Mouse (Mus musculus): Measurements from ENCODE around the gene Sbk2. TPM values are rescaled to one million over a fixed set of nuclear protein-coding genes. Genes with fewer than 3 reads are reported as not detected.
"Not testable (repeated sequence)": the region's sequence is repeated elsewhere in the genome, so short reads cannot be mapped to it uniquely, and the experiment has no call there.

The Sbk2 gene
- 0.89 and 1.9 TPM in 2 replicates for polyA plus RNA-seq (2012; rRNA removed)

GRCm38 (mm10) chr7:4964272-4964671 is at the start of gene Sbk2:
Gene Sbk2 (minus strand): TSS chr7:4964406.
- no peak for DNase-seq (ENCODE audit: low read depth)

GRCm38 (mm10) chr7:5012681-5013513 is 48.7 kb upstream of the Sbk2 start:
- no peak for DNase-seq (ENCODE audit: low read depth)

GRCm38 (mm10) chr7:5008229-5008628 is 44.0 kb upstream of the Sbk2 start:
- DNase-seq (ENCODE audit: low read depth), result no peak

GRCm38 (mm10) chr7:5002876-5003275 is 38.7 kb upstream of the Sbk2 start:
- not testable (repeated sequence) for DNase-seq (ENCODE audit: low read depth)

GRCm38 (mm10) chr7:4999876-5000275 is 35.7 kb upstream of the Sbk2 start:
- DNase-seq (ENCODE audit: low read depth), result no peak

GRCm38 (mm10) chr7:4996934-4997333 is 32.7 kb upstream of the Sbk2 start:
- DNase-seq (ENCODE audit: low read depth), result no peak

DNA sequence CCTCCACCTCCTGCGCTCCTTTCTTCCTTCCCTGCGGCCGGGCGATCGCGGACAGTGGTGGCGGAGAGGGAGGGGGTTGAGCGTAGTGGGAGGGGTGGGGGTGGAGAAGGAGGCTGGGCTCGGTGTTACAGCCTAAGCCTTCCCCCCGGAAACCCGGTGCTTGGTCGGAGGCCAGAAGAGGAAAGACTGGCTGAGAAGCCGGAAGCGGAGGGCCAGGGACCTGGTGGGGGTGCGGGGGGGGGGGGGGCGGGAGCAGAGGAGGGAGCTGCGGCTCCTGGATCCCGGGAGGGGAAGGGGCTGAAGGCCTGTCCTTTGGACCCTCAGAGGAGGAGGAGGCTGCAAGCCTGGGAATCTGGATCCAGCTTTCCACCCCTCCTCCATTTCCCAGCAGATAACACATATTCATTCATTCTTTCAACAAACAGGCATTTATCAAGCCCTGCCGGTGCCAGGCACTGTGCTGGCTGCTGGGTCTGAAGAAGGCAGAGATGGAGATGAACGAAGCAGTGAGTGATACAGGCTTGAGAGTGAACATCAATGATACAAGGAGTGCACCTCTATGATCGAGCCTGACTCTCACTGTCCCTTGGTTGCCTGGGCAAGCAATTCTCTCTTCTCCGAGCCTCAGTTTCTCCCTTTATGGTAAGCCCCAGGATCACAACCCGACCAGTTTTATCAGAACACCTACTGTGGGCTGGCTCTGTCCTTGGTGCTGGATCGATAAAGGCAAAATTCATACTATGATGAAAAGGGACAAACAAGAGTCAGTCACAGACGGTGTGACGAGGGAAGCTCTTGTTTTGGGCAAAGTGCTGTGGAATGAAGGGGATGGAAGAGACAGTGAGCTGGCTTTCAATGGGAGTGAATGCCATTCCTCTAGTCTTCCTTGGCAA is 32.0 kb upstream of the Sbk2 start, which contains the start of gene Zfp579:
Zfp579 (minus strand) TSS at position 156 of the 893 bp plus-strand sequence.
- DNase-seq (ENCODE audit: low read depth), result no peak

GRCm38 (mm10) chr7:4995268-4996002 is 31.2 kb upstream of the Sbk2 start:
- no peak for DNase-seq (ENCODE audit: low read depth)

DNA sequence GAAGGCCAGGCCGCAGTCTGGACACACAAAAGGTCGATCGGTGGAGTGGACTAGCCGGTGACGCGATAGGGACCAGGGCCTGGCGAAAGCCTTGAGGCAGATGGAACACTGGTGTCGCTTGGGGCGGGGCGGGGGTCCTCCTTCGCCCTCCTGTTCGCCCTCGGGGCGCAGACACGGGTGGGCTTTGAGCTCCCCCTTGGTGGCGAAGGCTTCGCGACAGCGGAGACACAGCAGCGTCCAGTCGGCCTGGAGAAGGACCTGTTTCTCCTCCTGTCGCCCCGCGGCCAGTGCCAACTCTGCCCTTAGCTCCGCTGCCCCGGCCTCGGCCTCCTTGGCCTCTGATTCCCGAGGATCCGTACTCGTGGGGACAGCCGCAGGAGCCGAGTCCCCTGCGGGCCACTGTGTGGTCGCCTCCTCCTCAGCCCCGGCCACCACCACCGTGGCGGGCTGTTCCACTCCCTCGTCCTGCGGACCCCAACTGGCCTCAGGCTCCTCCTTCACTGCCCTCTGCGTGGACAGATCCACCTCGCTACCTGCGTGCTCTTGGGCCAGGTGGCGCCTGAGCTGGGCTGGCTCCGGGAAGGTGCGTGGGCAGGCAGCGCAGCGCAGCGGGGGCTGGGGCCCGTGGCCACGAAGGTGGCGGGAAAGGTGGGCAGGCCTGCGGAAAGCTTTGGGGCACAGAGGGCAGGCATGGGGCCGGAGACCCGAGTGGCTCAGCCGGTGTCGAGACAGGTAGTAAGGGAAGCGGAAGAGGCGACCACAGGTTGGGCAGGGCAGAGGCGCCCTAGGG is 30.0 kb upstream of the Sbk2 start:
- DNase-seq (ENCODE audit: low read depth), result no peak

- DNase-seq (ENCODE audit: low read depth), result no peak
These were observed 29.3 kb upstream of the Sbk2 start for GRCm38 (mm10) chr7:4993347-4993998.

DNA sequence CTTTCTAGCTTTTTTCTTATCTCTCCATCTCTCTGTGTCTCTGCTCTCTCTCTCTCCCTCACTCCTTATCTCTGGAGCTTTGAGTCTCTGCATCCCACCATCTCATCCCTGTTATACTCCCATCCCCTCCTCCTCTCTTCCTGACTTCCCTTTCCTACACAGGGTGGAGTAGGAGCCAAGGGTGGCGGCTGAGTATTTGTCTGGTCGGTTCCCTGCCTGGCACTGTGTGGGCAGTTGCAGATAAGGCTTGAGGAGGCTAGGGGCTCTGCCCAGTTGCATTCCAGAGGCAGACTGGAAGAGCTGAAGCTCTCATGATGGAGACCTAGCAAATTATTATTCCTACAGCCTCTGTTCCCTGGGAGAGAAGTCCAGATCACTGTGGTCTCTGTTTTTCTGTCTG is 24.0 kb upstream of the Sbk2 start:
- no peak for DNase-seq (ENCODE audit: low read depth)

DNA sequence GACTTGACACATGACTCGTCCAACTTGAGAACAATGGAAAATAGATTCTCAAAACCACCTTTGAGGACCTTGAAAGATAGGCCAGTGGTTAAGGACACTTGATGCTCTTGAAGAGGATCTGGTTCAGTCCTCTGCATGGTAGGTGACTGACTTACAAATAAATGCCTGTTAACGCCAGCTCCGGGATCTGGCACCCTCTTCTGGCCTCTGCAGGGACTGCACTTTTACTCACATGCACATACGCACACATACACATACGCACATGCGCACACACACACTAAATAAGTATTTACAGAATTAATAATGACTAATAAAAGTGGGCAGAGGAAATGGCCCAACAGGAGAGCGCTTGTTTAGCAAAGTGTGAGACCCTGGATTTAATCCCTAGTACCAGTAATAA is 12.6 kb upstream of the Sbk2 start:
- DNase-seq (ENCODE audit: low read depth), result no peak

DNA sequence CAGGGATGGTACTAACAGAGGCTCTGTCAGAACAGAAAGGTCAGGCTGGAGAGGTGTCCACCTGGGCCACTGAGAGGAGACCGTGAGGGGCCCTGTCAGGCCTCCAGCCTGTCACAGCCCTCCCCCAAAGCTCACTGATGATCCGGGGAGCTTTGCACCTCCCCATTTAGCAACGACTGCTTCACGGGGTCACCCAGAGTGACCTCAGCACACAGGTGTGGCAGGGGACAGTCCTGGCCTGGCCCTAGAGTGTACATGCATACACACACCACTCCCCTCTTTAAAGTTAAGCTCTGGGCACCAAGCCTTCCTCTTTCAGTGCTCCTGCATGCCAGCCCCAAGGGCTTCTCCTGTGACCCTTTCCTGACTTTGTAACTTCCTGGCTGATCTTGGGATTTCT is 11.2 kb upstream of the Sbk2 start:
- no peak for DNase-seq (ENCODE audit: low read depth)

GRCm38 (mm10) chr7:4972321-4973047 is 8.3 kb upstream of the Sbk2 start:
- no peak for DNase-seq (ENCODE audit: low read depth)

GRCm38 (mm10) chr7:4971710-4972109 is 7.5 kb upstream of the Sbk2 start:
- no peak for DNase-seq (ENCODE audit: low read depth)

- no peak for DNase-seq (ENCODE audit: low read depth)
These were observed 6.9 kb upstream of the Sbk2 start, which contains the start of gene Sbk3 for GRCm38 (mm10) chr7:4971068-4971467. Gene Sbk3 (minus strand): TSS chr7:4971168.

DNA sequence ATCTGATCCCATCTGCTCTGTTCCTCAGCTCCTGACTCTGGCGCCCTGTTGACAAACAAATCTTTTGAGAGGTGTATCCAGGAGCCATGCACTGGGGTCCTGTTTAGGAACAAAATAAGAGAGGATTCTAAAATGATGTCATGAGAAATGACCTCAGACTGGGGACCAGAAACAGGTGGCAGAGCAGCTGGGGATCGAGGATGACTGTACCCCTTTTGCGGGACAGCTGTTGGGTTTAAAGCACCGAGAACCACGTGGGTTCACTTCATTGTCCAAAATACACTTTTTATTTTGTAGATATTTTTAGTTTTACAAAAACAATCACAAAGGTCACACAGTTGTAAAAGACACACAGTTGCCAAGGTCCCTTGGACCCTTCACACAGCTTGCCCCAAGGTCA is 782 bp upstream of the Sbk2 start:
- no peak for DNase-seq (ENCODE audit: low read depth)

- DNase-seq (ENCODE audit: low read depth), result no peak
These were observed 679 bp downstream of the Sbk2 start for GRCm38 (mm10) chr7:4963527-4963926.

DNA sequence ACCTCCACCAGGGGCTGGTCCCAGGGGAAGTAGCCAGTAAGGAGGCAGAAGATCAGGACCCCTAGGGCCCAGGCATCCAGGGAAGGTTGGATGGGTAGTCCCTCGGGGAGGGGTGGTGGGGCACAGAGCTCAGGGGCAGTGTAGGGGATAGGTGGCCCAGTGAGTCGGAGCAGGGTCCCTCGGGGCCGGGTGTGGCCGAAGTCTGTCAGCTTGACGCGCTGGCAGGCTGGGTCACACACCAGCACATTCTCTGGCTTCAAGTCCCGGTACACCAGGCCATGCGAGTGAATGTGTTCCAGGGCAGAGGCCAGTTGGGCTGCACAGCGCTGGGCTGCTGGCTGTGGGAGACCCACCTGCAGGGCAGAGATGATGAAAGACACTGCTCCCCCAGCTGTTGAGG is 6.8 kb downstream of the Sbk2 start:
- no peak for DNase-seq (ENCODE audit: low read depth)

Measured in gonadal fat pad, adult 2 months (tissue).